Mouse (Mus musculus): ENCODE results near the gene Icos.

DNA sequence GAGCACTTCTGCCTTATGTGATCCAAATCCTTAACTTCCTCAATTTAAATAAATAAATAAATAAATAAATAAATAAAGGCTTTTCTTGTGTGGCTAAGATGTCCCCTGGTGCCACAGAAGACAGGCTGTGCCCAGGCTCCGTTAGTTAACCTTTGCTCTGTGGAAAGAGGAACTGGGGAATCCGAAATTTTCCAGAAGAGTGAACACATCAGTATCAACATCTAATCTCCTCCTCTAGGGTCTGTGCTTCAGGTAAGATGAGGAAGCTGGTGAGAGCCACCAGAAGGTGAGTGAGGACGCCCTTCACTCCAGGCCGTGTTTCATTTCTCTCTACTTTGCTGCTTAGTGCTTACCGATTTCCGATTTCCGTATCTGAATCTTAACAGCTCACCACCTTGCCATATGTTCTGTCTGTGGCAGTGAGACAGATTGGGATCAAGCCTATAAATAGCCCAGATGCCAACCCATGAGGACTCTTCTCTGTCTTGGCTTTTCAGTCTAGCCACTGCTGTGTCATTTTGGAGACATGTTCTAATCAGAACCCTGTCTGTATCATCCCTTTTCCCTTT is 24.1 kb downstream of the Icos start:
- TF ChIP-seq CTCF (IDR thresholded peaks at IDR 0.05; ENCODE audit: low read depth, low read length) = no peak
- no peak for TF ChIP-seq POLR2A (IDR thresholded peaks at IDR 0.05; ENCODE audit: insufficient read depth, low read length)
- TF ChIP-seq EP300 (IDR thresholded peaks at IDR 0.05; ENCODE audit: insufficient read depth, low read depth, low read length) = no peak
